Mouse (Mus musculus) kidney, postnatal 36 days (tissue): ENCODE measurements around the gene Magea3.
"Not testable (repeated sequence)": the region's sequence is repeated elsewhere in the genome, so short reads cannot be mapped to it uniquely, and the experiment has no call there.

ENCODE experiments used
- DNase-seq, 2 experiments: peaks; one replicate each; pipeline ENCODE4 v3.0.0; 2021 to 2022; ENCODE audit warnings: mixed read lengths in 2 of 2

The Magea3 gene

GRCm38 (mm10) chrX:154949405-154949804 lies at the start of gene Magea3:
Gene Magea3 (minus strand): TSS chrX:154949505.
- not testable (repeated sequence) for DNase-seq

GRCm38 (mm10) chrX:154995750-154996149 lies 46.4 kb upstream of the Magea3 start, which contains the start of gene Magea8:
Gene Magea8 (minus strand): TSS chrX:154995850.
- not testable (repeated sequence) for DNase-seq

DNA sequence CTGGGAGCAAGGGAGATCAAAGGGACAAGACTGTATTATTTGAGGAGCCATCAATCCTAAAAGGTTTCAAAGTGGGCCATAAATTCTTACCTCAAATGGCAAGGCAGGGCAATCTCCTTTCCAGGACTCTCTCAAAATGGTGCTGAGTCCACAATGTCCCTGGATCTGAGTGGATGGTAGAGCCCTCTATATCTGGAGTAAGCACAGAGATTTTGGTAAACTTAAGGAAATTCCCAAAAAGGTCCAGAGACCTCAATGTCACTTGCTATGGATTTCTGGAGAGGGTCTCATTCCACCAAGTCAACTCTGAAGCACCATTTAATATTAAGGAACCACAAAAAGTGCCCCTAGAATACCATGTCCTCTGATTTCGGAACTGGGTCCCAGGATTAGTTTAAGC lies 13.4 kb downstream of the Magea3 start, which contains the start of gene Magea6:
TSS of gene Magea6 (minus strand) at position 101 of the 400 bp plus-strand sequence.
- DNase-seq, result not testable (repeated sequence)
